Mouse (Mus musculus): ENCODE results near the gene 2610528A11Rik. TPM values are rescaled to one million over a fixed set of nuclear protein-coding genes. Genes with fewer than 3 reads are reported as not detected.

The 2610528A11Rik gene
- total and polyA plus RNA-seq, 3 experiments, result 0.14 TPM; not detected in 2

DNA sequence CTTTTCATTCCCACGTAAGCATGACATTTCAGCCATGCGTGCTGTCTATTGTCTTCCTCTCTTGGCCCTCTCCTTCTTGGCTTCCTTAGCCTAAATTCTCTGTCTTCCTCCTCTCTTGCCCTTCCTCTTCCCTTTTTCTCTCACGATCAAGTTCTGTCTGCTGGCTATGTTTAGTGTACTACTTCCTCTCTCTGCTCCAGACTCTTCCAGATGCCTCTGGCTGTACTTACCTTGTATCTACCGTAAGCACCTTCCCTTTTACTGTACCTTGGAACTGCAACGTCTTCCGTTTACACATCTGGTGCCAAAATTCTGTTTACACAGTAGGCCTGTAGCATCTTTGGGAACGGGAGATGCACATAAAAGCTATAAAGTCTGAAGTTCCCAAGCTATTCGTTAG, 4.4 kb downstream of the 2610528A11Rik start:
- Histone ChIP-seq H3K4me3 (ENCODE audit: control insufficient read depth in 1 of 2, insufficient read depth in 1 of 2, low read depth in 2 of 2, low read length in 2 of 2) (no peak overlapping the region), H3K27me3 (ENCODE audit: control insufficient read depth in 1 of 2, insufficient read depth in 2 of 2, low read length in 2 of 2) (no peaks in the 10 kb centered on the region), H3K4me1 (ENCODE audit: control insufficient read depth in 1 of 2, insufficient read depth in 2 of 2, low read length in 2 of 2) (no peaks in the 10 kb centered on the region), H3K27ac (ENCODE audit: control insufficient read depth, low read depth, low read length) (no peak overlapping the region), H3K36me3 (ENCODE audit: control insufficient read depth in 1 of 2, insufficient read depth in 2 of 2, low read length in 2 of 2) (no peaks in the 10 kb centered on the region), H3K9ac (ENCODE audit: control insufficient read depth, low read depth, low read length, poor library complexity, severe bottlenecking) (no peak overlapping the region), H3K79me2 (ENCODE audit: control insufficient read depth, insufficient read depth, low read length, poor library complexity) (no peaks in the 10 kb centered on the region), H3K9me3 (replicated peaks; ENCODE audit: insufficient read depth, low read length) (no peaks in the 10 kb centered on the region)
- DNase-seq (ENCODE audit: low read depth, low spot score), result peak; percentile 18
- no peak for TF ChIP-seq CTCF (IDR thresholded peaks at IDR 0.05 in 2 of 3, conservative IDR thresholded peaks at IDR 0.05 in 1 of 3; ENCODE audit: control insufficient read depth in 1 of 3, insufficient read depth in 1 of 3, low read depth in 2 of 3, low read length in 3 of 3, poor library complexity in 1 of 3, severe bottlenecking in 1 of 3)
- TF ChIP-seq ZC3H11A (IDR thresholded peaks at IDR 0.05; ENCODE audit: low read depth, low read length), result no peak
- no peak for TF ChIP-seq ETS1 (IDR thresholded peaks at IDR 0.05; ENCODE audit: low read depth, low read length)
- TF ChIP-seq USF2 (IDR thresholded peaks at IDR 0.05; ENCODE audit: borderline replicate concordance in 1 of 2, insufficient read depth in 1 of 2, low read depth in 1 of 2, low read length in 2 of 2), result no peak
- TF ChIP-seq ZMIZ1 (IDR thresholded peaks at IDR 0.05; ENCODE audit: low read depth, low read length), result no peak
- no peak for TF ChIP-seq POLR2A (IDR thresholded peaks at IDR 0.05; ENCODE audit: control insufficient read depth in 1 of 2, insufficient read depth in 1 of 2, low read depth in 1 of 2, low read length in 2 of 2, poor library complexity in 1 of 2)
- no peak for TF ChIP-seq JUND (IDR thresholded peaks at IDR 0.05; ENCODE audit: low read depth, low read length)
- no peak for TF ChIP-seq SIN3A (IDR thresholded peaks at IDR 0.05; ENCODE audit: low read length)
- no peak for TF ChIP-seq MEF2A (IDR thresholded peaks at IDR 0.05; ENCODE audit: extremely low read depth, insufficient replicate concordance, low read depth, low read length, poor library complexity, severe bottlenecking)
- no peak for TF ChIP-seq MAZ (IDR thresholded peaks at IDR 0.05; ENCODE audit: low read depth, low read length)
- no peak for TF ChIP-seq POLR2AphosphoS5 (IDR thresholded peaks at IDR 0.05; ENCODE audit: borderline replicate concordance, low read depth, low read length)
- TF ChIP-seq USF1 (IDR thresholded peaks at IDR 0.05; ENCODE audit: low read depth, low read length), result no peak
- TF ChIP-seq ELF1 (IDR thresholded peaks at IDR 0.05; ENCODE audit: low read depth, low read length), result no peak
- TF ChIP-seq RCOR1 (IDR thresholded peaks at IDR 0.05; ENCODE audit: low read depth, low read length), result no peak
- TF ChIP-seq GATA1 (IDR thresholded peaks at IDR 0.05; ENCODE audit: low read depth, low read length), result no peak
- TF ChIP-seq MXI1 (IDR thresholded peaks at IDR 0.05; ENCODE audit: low read depth, low read length), result no peak

GRCm38 (mm10) chr14:37105846-37106245, 8.0 kb downstream of the 2610528A11Rik start:
- H3K4me3 ChIP-seq (ENCODE audit: control insufficient read depth in 1 of 2, insufficient read depth in 1 of 2, low read depth in 2 of 2, low read length in 2 of 2), result no peak overlapping the region
- no peak overlapping the region for H3K27ac ChIP-seq (ENCODE audit: control insufficient read depth, low read depth, low read length)
- no peaks in the 10 kb centered on the region for H3K27me3 ChIP-seq (ENCODE audit: control insufficient read depth in 1 of 2, insufficient read depth in 2 of 2, low read length in 2 of 2)
- H3K9ac ChIP-seq (ENCODE audit: control insufficient read depth, low read depth, low read length, poor library complexity, severe bottlenecking), result no peak overlapping the region
- DNase-seq (ENCODE audit: low read depth, low spot score), result no peak
- no peaks in the 10 kb centered on the region for H3K4me1 ChIP-seq (ENCODE audit: control insufficient read depth in 1 of 2, insufficient read depth in 2 of 2, low read length in 2 of 2)
- no peaks in the 10 kb centered on the region for H3K9me3 ChIP-seq (replicated peaks; ENCODE audit: insufficient read depth, low read length)
- H3K36me3 ChIP-seq (ENCODE audit: control insufficient read depth in 1 of 2, insufficient read depth in 2 of 2, low read length in 2 of 2), result no peaks in the 10 kb centered on the region
- H3K79me2 ChIP-seq (ENCODE audit: control insufficient read depth, insufficient read depth, low read length, poor library complexity), result no peaks in the 10 kb centered on the region
- TF ChIP-seq E2F4 (IDR thresholded peaks at IDR 0.05; ENCODE audit: borderline replicate concordance, low read depth, low read length) (no peak), GABPA (IDR thresholded peaks at IDR 0.05; ENCODE audit: low read depth, low read length) (no peak), ZMIZ1 (IDR thresholded peaks at IDR 0.05; ENCODE audit: low read depth, low read length) (no peak), EP300 (IDR thresholded peaks at IDR 0.05; ENCODE audit: low read depth in 1 of 2, low read length in 2 of 2) (no peak), SMC3 (IDR thresholded peaks at IDR 0.05; ENCODE audit: low read depth, low read length) (no peak), KAT2A (conservative IDR thresholded peaks at IDR 0.05; ENCODE audit: low read depth, low read length) (no peak), MAZ (IDR thresholded peaks at IDR 0.05; ENCODE audit: low read depth, low read length) (no peak)

Data from MEL (cell line).